Mouse (Mus musculus): ENCODE results near the gene Scyl1. TPM values are rescaled to one million over a fixed set of nuclear protein-coding genes. Genes with fewer than 3 reads are reported as not detected.
A peak's percentile ranks its signal among the peaks of the same experiment; 100 is the strongest.

The Scyl1 gene
- total RNA-seq, 2 experiments from 2014 or later = 90.5 to 98.8 TPM

DNA sequence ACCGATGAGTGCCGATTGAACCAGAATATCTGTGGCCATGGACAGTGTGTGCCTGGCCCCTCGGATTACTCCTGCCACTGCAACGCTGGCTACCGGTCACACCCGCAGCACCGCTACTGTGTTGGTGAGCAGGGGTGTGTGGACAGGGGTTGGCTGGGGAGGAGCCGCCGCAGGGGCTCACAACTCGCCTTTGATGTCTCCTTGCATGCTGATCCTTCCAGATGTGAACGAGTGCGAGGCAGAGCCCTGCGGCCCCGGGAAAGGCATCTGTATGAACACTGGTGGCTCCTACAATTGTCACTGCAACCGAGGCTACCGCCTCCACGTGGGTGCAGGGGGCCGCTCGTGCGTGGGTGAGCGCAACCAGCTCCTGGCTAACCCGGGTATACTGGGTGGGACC is 20.3 kb downstream of the Scyl1 start:
- intact Hi-C loops (cut with DNase I) = no loop called here
- no peak for DNase-seq (ENCODE audit: low spot score in 2 of 2)

DNA sequence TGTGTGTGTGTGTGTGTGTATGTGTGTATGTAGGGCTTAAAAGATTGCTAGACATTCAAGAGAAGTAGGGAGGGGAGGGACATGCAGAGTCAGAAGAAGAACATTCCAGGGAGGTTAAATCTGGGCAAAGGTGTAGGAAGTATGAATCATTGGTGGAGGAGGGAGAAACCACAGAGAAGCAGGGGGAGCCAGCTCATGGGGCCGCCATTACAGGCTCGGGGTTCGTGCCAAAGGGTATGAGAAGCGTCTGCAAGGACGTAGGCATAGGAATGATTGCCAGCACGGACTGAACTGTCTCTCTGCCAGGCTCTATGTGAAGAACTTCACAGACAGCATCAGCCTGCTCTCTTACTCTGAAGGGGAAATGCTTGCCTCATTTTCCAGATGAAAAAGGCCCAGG is 21.7 kb downstream of the Scyl1 start:
- intact Hi-C loops (cut with DNase I) = no loop called here
- DNase-seq (ENCODE audit: low spot score in 2 of 2) = no peak

DNA sequence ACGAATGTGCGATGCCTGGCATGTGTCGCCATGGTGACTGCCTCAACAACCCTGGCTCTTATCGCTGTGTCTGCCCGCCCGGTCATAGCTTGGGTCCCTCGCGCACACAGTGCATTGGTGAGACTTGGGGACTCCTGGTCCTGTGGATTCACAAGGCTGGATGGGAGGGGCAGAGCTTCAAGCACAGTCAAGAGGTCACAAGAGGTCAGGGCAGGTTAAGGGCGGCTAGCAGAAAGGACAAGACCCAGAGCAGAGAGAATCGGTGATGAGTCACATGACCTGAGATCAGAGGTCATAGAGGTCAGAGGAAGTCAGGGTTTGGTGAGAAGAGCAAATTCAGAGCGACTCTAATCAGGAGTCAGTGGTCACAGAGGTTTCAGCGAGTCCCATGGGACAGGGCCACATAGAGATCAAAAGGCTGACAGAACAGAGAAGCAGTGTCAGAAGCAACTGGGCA is 24.3 kb downstream of the Scyl1 start:
- intact Hi-C loops (cut with DNase I) = no loop called here
- no peak for DNase-seq (ENCODE audit: low spot score in 2 of 2)

DNA sequence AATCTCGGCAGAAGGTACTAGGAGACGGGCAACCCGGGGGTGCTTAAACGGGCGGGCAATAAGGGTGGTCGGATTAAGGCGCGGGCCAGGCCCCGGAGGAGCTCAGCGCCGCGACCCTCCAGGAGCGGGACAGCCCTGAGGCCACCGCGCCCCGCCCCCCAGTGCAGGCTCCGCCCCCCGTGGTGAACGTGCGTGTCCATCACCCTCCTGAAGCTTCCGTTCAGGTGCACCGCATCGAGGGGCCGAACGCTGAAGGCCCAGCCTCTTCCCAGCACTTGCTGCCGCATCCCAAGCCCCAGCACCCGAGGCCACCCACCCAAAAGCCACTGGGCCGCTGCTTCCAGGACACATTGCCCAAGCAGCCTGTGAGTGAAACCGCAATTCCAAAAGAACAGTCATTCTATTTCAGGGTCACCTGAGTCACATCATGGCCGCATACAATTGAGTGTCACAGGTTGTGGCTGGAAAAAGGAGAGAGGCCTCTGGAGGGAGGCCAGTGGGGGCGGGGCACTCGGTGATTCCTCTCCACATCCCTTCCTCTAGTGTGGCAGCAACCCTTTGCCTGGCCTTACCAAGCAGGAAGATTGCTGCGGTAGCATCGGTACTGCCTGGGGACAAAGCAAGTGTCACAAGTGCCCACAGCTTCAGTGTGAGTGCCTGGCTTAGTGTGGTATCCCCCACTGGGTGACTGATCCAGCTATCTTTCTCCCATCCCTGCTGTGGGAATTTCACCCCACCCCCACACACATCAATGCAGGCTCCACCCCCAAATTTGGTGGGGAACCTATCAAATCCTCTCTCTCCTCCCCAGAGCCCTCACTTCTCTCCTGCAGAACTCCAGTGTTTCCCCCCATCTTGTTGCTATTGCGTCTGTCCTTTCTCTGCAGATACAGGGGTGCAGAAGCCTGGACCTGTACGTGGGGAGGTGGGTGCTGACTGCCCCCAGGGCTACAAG is 25.2 kb downstream of the Scyl1 start:
- no peak for DNase-seq (ENCODE audit: low spot score in 2 of 2)
- intact Hi-C loops (cut with DNase I) = no loop called here

DNA sequence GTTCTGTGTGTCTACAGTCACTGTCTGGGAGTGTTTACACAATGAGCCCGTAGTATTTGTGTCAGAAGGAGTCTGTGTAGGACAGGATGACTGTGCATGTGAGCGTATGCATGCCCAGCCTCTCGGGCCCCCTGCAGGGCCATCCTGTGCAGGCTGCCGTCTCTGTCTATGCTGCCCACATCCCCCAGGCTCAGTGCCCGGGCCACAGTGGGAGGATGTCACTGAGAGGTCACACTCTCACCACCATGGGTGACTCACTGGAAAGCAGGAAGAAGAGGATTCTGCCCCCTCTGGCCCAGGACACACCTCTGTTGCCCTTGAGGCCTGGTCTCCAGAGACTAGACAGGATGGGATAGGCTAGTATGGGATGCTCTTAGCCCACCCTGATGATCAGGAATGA is 27.6 kb downstream of the Scyl1 start:
- no peak for DNase-seq (ENCODE audit: low spot score in 2 of 2)
- intact Hi-C loops (cut with DNase I) = no loop called here

DNA sequence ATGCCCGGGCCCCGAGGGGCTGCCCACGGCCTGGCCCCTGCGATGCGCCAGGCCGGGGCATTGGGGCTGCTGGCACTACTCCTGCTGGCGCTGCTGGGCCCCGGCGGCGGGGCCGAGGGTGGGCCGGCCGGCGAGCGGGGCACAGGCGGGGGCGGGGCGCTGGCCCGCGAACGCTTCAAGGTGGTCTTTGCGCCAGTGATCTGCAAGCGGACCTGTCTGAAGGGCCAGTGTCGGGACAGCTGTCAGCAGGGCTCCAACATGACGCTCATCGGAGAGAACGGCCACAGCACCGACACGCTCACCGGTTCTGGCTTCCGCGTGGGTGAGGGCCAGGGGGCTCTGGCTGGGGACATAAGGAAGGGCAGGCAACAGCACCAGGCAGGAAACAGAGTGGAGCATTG is 29.0 kb downstream of the Scyl1 start:
- intact Hi-C loops (cut with DNase I) = no loop called here
- DNase-seq (ENCODE audit: low spot score in 2 of 2) = no peak

DNA sequence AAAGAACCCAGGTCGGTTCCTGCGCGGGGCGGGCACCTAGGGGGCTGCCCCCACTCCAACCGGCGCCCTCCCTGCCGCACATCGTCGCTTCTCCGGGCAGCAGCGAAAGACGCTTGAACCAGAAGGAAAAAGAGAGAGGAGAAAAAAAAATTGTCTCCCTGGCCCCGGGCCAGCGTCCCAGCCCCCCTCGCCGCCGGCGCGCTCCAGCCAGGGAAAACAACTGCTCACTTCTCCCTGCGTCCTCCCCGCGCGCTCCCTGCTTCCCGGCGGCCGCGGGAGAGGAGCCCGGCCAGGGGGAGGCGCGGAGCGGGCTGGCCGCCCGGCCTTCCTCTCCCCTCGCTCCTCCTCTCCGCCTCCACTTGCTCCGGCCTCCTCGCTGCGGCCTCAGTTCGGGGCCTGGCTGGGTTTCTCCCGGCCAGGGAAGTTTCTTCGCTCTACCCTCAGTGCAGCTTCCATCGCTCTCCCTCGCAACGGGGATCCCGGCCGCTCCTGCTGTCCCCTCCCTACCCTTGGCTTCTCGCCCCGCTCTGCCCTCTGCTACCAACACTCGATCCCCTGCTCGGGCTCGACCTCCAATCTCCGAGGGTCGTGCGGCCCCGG is 29.5 kb downstream of the Scyl1 start:
- DNase-seq (ENCODE audit: low spot score in 2 of 2) = peak; percentile 71 to 77
- intact Hi-C loops (cut with DNase I) = no loop called here

DNA sequence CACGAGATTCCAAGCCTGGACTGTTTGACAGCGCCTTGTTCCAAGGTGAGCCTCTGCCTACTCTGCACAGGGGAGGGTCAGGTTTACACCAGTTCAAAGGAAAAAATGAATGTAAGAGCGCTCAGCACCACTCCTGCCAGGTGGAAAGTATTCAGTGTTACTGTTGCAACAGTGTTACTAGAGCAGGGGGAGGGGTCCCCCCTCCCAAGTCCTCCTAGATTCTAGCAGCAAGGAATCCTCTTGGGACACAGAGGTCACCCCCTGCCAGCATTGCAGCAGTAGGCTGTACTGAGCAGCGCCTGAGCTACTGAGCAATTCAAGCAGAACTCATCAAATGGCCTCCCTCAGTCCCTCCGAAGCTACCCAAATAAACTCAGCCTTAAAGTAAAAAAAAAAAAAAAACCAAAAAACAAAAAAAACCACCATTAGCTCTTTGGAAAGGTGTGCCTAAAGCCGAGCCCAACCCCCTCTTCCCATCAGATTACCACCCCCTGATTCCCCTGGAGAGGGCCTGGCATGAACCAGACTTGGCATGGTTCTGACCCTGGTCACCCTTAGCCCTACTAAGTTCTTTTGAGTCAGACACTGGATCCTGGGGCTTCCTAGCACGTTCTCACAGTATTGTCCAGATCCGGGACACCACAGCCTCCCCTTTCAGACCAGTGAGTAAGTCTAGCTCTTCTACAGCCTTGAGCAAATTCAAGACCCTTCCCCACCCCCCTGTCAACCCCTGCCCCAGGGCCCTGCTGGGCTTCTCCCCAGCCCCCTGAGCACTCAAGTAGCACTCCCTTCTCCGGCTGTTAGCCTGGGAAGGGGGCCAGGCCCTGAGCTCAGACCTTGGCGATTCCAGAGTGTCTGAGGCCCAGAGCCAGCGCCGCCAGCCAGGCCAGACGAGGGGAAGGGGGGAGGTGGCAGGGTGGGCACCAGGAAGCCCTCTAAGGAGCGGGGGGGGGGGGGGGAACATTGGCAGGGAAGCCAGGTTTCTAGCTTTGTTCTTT is 30.6 kb downstream of the Scyl1 start, which contains the start of gene Ltbp3:
TSS of gene Ltbp3 (plus strand) at position 585 of the 998 bp plus-strand sequence.
- intact Hi-C loops (cut with DNase I) = no loop called here
- DNase-seq (ENCODE audit: low spot score in 2 of 2) = no peak

DNA sequence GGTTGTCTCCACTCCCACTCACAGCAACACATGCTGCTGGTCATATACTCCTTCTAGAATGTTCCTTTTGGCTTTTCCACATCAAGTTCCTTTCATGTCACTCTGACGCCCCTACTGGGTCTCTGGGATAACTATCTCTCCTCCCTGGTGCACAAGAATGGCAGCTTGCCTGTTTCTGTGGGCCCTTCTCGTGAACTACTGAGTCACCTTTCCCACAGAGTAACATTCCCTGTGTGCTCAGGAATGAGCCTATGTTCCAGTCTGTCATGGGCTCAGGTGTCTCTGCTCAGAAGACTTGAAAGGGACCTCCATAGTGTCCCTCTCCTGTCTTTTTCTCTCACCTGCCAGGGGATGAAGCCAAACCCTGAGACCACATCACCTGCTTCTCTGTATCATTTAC is 31.8 kb downstream of the Scyl1 start:
- intact Hi-C loops (cut with DNase I) = no loop called here
- DNase-seq (ENCODE audit: low spot score in 2 of 2) = no peak

DNA sequence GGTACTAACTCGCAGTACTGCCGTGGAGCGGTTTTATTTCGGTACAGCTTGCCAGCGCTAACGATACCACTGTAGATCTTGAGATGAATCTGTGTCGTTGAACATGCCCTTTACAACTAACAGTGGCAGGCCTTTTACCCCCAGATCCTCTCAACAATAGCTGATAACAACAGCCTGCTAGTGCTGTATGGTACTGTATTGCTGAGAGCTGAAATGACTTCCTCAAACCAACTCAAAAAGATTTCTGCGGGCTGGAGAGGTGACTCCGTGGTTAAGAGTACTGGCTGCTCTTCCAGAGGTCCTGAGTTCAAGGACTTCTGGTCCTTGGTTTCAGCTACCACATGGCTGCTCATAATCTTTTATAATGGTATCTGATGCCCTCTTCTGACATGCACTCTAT is 36.9 kb downstream of the Scyl1 start:
- no peak for DNase-seq (ENCODE audit: low spot score in 2 of 2)
- intact Hi-C loops (cut with DNase I) = no loop called here

DNA sequence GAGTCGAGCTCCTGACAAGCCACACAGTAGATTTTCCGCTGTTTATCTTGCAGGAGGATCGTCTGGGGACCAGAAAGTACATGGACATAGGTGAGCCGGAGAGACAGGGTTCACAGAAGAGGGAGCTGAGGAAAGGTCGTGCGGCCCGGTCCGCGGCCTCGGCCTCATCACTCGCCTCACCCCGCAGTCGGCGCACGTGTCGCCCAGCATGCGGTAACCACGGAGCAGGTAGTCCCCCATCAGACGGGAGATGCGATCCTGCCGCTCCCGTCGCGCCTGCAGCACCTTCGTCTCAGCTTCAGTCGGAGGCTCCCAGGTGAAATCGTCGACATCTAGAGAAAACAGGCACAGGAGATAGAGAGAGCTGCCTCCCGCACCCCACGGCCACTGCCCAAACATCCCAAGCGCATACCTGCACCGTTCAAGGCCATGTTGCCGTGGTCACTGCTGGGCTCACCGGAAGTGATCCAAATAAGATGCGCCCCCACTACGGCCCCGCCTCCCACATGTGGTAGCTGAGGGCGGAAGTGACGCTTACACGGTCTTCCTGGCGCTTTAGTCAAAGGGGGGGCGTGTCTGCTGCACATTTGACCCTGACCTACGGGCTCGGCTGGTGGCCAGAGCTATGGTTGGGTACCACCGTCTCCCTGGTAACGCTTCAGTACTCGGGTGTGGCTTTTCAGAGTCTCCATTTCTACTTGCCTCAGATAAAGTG is 39.8 kb downstream of the Scyl1 start:
- intact Hi-C loops (cut with DNase I) = no loop called here
- DNase-seq (ENCODE audit: low spot score in 2 of 2) = peak; percentile 93 to 94

DNA sequence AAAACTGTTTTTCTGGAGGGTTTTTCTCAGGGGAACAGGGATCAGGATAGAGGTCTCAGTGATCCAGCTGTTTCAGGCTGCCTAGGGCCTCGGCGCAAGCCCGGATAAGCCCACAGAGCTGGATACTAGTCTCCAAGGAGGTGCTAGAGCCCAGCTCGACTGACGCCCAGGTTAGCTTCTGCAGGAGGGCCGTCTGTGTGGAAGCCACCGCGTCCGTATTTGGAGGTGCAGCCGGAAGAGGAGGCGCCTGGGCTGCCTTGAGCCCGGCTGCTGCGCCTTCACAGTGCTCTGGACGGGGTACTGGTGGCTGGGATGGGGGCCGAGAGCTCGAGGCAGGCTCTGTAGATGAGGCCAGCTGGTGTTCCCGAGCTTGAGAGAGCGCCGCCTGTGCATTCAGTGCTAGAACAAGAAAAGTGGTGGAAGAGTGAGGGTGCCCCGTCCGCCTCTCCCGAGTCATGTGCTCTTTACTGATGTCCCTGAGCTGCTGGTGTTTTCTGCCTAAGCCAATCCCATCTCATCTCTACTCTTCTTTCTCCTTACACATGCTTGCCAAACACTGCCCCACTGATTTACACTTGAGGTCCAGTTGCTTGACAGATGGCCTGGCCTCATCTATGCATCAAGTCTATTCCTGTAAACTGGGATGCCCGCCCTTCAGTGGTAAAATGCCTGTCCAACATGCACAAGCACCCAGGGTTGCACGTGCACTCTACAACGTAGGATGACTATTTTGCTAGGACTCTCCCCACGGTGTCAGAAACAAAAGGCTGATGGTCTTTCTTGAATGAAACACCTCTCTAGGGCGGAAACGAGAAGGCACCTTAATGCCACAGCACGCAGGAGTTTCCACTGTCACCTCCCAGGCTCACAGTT is 40.7 kb downstream of the Scyl1 start:
- intact Hi-C loops (cut with DNase I) = no loop called here
- no peak for DNase-seq (ENCODE audit: low spot score in 2 of 2)

DNA sequence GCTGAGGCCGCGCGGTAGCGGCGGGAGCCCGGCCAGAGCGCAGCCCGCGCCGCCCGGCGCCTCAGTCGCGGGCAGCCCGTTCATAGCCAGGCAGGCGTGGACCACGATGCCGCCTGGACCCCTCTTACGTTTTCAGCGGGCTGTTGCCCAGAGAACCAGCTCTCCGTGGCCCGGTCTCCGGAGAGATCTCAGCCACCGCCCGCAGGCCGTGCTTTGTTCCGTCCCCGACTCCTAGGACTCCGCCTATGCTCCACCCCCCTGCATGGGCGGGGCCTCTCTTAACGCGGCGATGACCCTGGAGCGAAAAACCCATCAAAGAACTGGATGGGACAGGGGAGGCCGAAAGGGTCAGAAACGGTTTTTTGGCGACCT is 41.8 kb downstream of the Scyl1 start, which contains the start of gene Fam89b:
TSS of gene Fam89b (minus strand) at position 210 of the 372 bp plus-strand sequence.
- DNase-seq (ENCODE audit: low spot score in 2 of 2) = peak; percentile 83
- intact Hi-C loops (cut with DNase I) = loop anchor here (2.0 kb wide), 2 partner anchors 41 kb away; partner anchors contain the start of genes Map3k11, Pcnx3 and Scyl1

DNA sequence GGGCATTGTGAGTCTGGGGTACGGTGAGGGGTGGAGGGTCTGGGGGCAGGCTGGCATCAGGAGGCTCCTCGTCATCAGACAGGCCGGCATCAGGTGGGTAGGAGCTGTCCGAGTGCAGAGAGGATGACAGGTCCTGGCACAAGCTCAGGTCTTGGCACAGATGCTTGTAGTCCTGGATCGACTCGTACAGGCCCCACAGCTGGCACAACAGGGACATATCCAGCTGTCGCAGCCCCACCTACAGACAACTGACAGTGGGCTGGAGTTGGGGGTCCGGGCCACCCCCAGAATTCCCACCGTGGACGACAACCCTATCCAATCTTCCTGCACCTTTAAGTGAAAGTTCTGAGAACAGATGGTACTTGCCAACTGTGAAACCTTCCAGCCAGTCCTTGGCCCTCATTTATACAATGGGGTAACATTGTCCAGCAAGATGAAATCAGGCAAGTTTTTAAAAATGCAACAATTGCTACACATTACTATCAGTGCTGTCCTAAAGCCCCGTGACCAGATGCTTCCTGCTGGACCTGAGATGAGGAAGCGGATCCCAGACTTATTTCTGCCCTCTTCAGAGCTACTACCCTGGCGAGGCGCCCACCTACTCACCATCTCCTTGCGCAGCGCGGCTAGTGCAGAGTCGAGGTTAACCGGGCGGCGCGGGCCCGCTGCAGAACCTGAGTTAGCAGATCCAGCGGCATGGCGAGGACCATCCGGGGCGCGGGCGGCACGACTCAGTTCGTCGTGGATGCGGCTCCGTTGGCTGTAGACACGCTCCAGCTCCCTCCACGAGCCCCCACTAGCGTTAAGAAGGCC is 42.4 kb downstream of the Scyl1 start:
- intact Hi-C loops (cut with DNase I) = loop anchor here (2.0 kb wide), 2 partner anchors 40 to 42 kb away; partner anchors contain the start of genes Map3k11, Pcnx3 and Scyl1

DNA sequence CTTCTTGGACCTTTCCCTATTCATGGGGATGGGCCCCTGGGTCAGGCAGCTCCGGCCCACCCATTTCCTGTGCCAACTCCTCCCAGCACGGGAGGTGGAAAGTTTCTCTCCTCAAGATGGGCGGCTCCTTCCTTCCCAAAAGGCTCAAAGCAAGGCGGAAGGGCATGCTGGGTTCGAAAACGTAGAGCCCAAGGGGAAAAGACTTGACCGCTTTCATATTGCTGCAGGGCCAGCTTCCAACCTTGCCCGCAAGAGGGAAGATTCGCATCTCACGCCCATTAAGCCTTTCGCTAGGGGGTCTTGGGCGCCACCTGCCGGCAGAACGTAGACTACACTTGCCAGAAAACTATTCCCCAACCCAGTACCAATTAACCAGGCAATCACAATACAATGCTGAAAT is 43.5 kb downstream of the Scyl1 start:
- intact Hi-C loops (cut with DNase I) = loop anchor here (2.0 kb wide), 3 partner anchors 17 to 43 kb away; partner anchors contain the start of genes Map3k11, Pcnx3 and Scyl1
- peak; percentile 82 to 84 for DNase-seq (ENCODE audit: low spot score in 2 of 2)

More for the DNA sequence above, 42.4 kb downstream of the Scyl1 start:
- DNase-seq (ENCODE audit: low spot score in 2 of 2) = peak; percentile 64 to 67

DNA sequence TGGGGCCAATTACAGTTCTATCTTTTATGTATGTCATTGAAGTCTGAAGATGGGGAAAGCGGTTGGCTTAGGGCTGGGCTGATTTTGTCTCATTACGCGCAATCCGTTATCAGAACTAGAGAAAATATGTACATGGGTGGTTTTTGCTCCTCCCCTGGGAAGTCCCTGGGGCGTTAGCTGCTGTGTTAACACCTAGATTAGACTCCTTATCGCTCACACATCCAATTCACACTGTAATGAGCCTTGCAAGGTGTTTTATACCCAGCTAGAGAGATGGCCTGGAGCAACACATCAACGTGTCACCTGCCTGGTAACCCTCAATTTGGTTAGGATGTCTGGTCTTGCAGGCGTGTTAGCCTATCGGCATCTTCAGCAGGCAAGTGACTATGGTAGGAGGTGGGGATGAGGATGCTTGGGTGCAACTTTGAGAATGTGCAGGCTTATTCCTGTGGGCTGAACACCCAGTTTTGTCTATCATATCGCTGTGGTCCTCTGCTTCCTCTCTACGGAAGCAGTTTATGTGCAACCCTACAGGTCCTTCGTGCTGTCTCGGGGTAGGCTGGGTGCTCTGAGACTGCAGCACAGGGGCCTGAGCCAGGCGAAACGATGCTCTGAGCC is 44.1 kb downstream of the Scyl1 start:
- intact Hi-C loops (cut with DNase I) = loop anchor here (2.0 kb wide), 1 partner anchor 16 kb away; no protein-coding TSS in a partner anchor
- no peak for DNase-seq (ENCODE audit: low spot score in 2 of 2)
